Mouse (Mus musculus): ENCODE measurements around the gene Vmn2r52. TPM values are rescaled to one million over a fixed set of nuclear protein-coding genes. Genes with fewer than 3 reads are reported as not detected.

The Vmn2r52 gene
- not detected for polyA plus RNA-seq (2015; fragmentation: Illumina TruSeq; extraction: RNeasy Lipid Tissue Mini Kit (QIAGEN cat#74804); ENCODE audit: insufficient read depth, low replicate concordance)

GRCm38 (mm10) chr7:10176473-10176872 lies at the start of gene Vmn2r52:
TSS of gene Vmn2r52 (minus strand) at chr7:10176573.

GRCm38 (mm10) chr7:10105641-10106040 lies 70.7 kb downstream of the Vmn2r52 start, which contains the start of gene Vmn2r51:
TSS of gene Vmn2r51 (minus strand) at chr7:10105741.

Other genes starting within 250 kb of the Vmn2r52 start
- gene Vmn2r48, start 223.0 kb downstream of the Vmn2r52 start, polyA plus RNA-seq (2015; fragmentation: Illumina TruSeq; extraction: RNeasy Lipid Tissue Mini Kit (QIAGEN cat#74804); ENCODE audit: insufficient read depth, low replicate concordance) = not detected
- not detected for gene Vmn2r49, start 184.3 kb downstream of the Vmn2r52 start, polyA plus RNA-seq (2015; fragmentation: Illumina TruSeq; extraction: RNeasy Lipid Tissue Mini Kit (QIAGEN cat#74804); ENCODE audit: insufficient read depth, low replicate concordance)
- gene Vmn2r50, start 123.3 kb downstream of the Vmn2r52 start, polyA plus RNA-seq (2015; fragmentation: Illumina TruSeq; extraction: RNeasy Lipid Tissue Mini Kit (QIAGEN cat#74804); ENCODE audit: insufficient read depth, low replicate concordance) = not detected
- not detected for gene Vmn2r51, start 70.8 kb downstream of the Vmn2r52 start, polyA plus RNA-seq (2015; fragmentation: Illumina TruSeq; extraction: RNeasy Lipid Tissue Mini Kit (QIAGEN cat#74804); ENCODE audit: insufficient read depth, low replicate concordance)
- gene Vmn1r66, start 101.4 kb upstream of the Vmn2r52 start, polyA plus RNA-seq (2015; fragmentation: Illumina TruSeq; extraction: RNeasy Lipid Tissue Mini Kit (QIAGEN cat#74804); ENCODE audit: insufficient read depth, low replicate concordance) = not detected

All from spleen, adult 10 weeks (tissue).